Mouse (Mus musculus) common myeloid progenitor, adult 5-6 weeks (primary cell): ENCODE measurements at regions not wholly inside any gene's neighbourhood (a gene's known extent, or its start where the extent isn't known, plus 50 kb on each side); places are given as distances from the start of the nearest gene placed in this dataset.

ENCODE experiments used
- ATAC-seq: replicated peaks from 2 replicates; pipeline ENCODE4 v1.8.0; 2016; ENCODE audit warnings: low read depth, mild to moderate bottlenecking, moderate TSS enrichment, inconsistent platforms; ENCODE audit not compliant: poor library complexity, severe bottlenecking

DNA sequence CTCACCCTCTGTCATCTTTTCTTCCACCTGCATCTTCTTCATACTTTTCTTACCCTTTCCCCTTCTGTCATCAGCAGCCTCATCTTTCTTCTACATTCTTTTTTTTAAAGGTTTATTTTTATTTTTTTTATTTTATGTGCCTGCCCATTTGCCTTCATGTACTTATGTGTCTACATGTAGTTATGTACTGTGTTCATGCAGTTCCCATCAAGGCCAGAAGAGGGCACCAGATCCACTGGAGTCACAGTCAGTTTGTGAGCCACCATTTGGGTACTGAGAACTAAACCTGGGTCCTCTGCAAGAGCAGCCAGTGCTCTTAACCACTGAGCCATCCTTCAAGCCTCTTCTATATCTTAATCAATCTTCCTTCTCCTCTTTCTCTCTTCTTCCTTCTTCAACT lies 475.7 kb upstream of the Zmiz1 start:
- ATAC-seq, result 0 out of 2 replicates have a peak, but pooled peaks have one; percentile 39

GRCm38 (mm10) chr14:24985806-24986359 lies 473.1 kb upstream of the Zmiz1 start:
- no peak for ATAC-seq

- no peak for ATAC-seq
Measured at GRCm38 (mm10) chr14:24986404-24986803, 472.6 kb upstream of the Zmiz1 start.

DNA sequence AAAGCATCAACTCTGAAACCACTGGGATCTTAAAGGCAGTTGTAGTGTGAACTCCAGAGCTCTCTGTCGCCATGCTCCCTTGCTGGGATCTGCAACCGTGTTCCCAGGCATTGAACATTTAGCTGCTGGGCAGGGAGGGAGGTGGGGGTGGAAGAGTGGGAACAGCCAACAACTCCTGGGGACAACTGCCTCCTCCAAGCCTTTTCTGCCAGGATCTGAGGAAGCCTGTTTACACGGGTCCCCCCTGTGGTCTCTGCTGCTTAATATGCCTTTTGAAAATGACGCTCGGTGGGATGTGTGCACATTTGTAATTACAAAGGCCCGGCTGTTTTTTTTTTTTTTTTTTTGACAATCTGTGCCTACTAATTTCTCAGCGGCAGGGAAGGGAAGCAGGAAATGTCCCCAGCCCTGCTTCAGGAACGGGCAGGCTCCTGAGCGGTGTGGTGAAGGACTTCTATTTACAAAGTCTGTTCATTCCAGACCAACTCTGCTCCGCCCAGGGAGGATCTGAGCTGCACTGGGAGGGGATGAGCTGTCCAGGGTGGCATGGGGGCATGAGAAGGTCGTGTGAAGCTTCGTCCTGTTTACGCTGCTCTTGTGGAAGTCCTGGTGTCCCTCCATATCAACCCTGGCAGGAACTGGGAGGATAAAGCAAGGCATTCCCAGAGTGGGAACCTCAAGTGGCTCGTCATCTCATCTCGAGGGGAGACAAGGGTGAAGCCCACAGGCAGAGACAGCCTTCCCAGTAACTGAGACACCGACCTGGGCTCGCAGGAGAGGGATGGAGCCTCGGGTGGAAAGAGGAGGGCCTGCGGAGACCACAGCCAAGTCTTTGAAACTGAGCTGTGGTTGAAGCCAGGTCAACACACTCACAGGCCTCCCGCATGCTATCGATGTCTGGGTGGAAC lies 465.0 kb upstream of the Zmiz1 start:
- ATAC-seq, result no peak

DNA sequence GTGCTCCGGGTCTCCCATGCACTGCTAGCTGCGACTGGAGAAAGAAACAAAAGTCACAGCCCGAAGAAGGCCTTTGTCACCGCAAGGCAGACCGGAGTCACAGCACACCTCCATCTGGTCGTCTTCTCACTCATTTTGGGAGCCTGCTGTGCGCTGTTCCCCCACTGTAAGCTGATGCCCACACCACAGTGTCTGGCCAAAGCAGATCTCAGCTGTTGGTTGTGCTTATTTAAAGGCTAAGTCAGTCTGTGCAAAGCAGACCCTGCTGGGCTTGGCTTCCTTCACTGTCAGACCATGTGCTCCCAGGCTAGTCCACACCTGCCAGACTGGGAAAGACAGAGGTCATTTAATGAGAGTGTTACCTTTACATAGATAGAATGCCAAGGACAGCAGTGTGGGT lies 463.8 kb upstream of the Zmiz1 start:
- ATAC-seq, result no peak

DNA sequence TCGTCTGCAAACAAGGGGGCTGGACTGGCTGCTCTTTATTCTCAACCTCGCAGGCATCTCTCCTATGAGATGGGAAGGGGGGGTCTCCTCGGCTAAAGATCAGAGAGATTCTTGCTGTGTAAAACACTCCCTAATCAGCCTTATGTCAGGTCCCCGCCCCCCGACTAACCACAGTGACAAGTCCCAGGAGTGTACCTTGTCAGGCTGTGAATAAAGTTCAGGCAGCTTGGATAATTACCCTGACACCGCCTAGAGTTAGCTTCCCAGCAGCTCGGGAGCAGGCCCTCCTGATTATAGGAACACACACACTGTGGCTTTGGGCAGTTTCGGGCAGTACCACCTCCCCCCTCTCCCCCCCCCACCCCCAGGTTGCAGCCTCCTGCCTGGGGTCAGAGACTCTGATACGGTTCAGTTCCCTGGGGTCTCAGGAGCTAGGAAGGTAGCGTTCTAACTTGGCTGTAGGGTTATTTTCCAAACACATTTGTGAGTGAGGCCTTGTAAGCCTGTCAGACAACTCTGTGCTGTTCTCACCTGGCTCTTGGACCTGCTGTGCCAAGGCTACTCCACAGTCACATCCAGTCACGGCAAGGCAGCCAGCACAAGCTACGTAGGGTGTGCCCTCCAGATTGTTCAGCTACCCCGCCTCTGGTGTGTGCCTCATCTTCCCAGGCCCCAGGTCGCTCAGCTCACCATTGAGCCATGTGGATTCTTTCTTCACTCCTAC lies 461.0 kb upstream of the Zmiz1 start:
- no peak for ATAC-seq

GRCm38 (mm10) chr14:24999008-24999572 lies 459.9 kb upstream of the Zmiz1 start:
- ATAC-seq, result no peak

- ATAC-seq, result peak; percentile 94
Measured at GRCm38 (mm10) chr14:25005241-25005946, 453.6 kb upstream of the Zmiz1 start.

GRCm38 (mm10) chr14:25011926-25012325 lies 447.1 kb upstream of the Zmiz1 start:
- ATAC-seq, result no peak

DNA sequence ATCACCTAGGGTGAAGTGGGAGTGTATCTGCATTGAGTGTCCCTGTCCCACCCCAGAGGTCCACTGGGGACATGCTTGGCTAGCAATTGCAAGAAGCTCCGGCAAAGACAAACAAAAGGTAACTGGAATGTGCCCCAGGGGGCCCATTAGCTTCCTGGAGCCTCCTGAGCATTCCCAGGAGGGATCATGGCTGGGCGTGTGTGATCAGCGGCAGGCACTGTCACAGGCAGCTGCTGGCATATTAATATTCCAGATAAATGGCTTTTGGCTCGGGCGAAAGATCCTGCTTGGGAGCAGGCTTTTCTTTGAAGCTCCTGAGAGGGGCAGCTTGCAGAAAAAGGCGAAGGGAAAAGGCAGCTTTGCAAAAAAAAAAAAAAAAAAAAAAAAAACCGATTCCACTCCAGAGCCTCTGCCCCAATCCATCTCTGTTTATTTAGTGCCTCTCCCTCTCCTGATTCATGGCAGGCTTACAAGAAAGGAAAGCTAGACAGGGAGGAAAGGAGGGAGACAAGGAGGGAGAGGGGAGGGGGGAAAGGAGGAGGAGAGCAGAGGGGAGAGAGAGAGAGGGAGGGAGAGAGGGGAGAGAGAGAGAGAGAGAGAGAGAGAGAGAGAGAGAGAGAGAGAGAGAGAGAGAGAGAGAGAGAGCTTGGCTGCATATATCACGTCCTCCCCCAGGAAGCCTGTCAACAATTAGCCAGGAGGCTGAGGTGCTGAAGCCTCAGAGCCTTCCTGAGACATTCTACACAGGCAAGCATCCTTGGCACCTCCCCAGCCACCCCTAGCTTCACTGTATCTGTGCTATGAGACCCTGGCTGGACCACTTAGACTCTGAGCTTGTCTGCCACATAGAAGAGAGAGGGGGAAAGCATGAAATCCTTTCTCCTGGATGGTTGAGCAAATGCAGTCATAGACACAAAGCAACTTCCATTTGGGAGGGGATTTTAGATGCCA lies 443.4 kb upstream of the Zmiz1 start:
- ATAC-seq, result no peak

GRCm38 (mm10) chr14:25017860-25018259 lies 441.1 kb upstream of the Zmiz1 start:
- no peak for ATAC-seq

DNA sequence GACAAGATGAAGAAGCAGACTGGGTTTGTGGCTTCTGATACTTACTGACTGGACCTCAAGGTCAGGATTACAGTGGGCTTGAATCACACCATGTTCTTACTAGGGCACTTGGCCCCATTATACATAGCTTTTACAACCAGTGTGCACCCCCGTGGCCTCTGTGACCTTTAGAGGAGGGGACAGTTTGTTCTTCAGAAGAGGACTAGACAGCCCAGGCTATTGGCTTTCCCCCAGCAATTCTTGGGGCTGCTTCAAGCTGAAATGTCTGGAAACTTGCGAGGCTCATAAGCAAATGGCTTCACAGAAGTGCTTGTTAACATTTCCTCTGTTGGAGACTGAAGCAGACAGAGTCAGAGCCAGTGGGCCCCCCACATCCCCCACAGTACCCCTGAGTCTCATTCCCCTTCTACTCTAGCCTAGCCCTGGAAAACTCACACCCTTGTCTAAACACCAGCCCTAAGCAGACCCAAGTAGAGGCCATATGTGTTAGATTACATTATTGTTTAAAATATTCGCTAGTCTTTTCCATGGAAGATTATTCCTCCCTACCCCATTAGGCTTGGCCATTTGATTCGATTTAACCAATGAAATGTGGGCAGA lies 439.6 kb upstream of the Zmiz1 start:
- ATAC-seq, result no peak

DNA sequence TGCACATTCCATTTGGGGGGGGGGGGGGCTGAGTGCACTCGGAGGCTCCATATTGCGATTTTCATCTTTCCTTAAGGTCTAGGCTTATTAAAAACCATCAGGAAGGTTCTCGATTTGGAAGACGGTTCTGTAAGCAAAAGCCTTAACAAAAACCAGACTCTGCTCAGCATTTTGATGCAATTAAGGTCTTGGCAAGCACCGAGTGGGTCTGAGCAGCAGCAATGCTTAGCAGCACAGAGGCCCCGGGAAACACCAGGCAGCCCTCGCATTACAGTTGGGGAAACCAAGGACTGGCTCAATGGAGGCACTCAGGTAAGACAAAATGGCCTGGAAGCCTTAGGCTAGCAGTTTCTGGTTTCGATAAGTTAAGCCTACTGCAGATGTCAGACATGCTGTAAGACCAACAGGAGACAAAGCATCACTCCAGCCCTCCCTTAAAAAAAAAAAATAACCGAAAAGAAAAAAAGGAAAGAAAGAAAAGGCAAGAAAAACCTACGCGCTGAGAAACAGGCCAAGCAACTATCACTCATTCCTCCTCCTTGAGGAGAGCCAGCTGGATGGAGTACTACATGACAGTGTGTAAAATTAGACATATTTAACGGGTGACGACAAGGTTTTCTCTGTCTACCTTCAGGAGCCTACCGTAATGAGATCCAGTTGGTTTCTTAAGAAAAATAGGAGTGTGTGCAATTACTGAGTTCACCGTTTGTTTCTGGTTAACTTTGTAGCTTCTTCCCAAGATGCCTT lies 436.3 kb upstream of the Zmiz1 start:
- ATAC-seq, result no peak

DNA sequence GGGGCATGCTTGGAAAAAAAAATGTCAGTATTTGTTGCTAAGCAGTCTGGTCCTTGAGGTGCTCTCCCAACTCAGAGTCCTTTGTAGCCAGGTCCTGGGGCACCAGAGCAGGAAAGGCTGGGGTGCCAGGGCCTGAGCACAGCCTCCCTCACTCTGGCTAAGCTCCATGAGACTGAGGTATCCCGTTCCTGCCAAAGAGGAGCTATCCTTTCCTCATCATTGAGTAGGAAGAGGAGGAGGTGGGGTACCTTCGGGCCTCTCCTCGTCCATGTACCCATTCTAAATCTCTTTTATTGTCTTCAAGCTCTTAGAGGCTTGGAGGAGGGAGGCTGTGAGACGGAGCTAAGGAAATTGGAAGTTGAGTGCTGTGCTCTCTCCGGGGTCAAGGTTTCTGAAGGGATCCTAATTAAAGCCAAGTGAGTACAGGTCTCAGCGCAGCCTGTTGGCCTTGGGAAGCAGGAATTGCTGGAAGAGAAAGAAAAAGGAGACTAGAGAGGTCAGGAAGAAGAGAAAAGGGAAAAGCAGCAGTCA lies 435.6 kb upstream of the Zmiz1 start:
- no peak for ATAC-seq

GRCm38 (mm10) chr14:25025074-25025473 lies 433.9 kb upstream of the Zmiz1 start:
- ATAC-seq, result no peak

GRCm38 (mm10) chr14:25027076-25027475 lies 431.9 kb upstream of the Zmiz1 start:
- no peak for ATAC-seq

DNA sequence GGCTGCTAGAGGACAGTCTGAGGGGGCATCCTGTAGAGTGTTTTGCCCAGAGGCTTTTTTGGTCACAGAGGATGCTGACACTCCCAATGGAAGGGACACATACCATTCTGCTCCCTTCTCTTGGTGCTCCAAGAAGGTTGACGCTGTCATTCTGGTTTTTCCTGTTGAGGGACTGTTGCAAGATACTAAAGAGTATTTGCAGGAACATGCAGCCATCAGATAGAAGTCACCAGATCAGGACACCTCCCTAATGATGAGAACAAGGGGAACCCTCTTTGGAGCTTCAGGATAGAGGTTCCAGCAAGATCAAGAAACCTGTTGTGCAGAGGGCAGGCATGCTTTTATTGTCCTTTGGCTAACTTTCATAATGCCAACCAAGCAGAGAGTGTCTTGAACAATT lies 431.1 kb upstream of the Zmiz1 start:
- ATAC-seq, result no peak

GRCm38 (mm10) chr14:25030881-25031280 lies 428.1 kb upstream of the Zmiz1 start:
- ATAC-seq, result no peak
